Mouse (Mus musculus): ENCODE results near the gene Gm49450.

- no peak for TF ChIP-seq CTCF (conservative IDR thresholded peaks at IDR 0.05; ENCODE audit: insufficient read depth, insufficient read length, low read depth, low read length)
- TF ChIP-seq POLR2A (IDR thresholded peaks at IDR 0.05; ENCODE audit: low read depth, low read length): no peak
Measured at GRCm38 (mm10) chr15:98914903-98915302, 38.4 kb downstream of the Gm49450 start.

All from kidney, adult 2 months (tissue).